Mouse (Mus musculus): ENCODE measurements around the gene Hs3st3b1. TPM values are rescaled to one million over a fixed set of nuclear protein-coding genes. Genes with fewer than 3 reads are reported as not detected.

Gene Hs3st3b1
- polyA plus RNA-seq, 1 experiment from 2014 or later, result 5.3 TPM

DNA sequence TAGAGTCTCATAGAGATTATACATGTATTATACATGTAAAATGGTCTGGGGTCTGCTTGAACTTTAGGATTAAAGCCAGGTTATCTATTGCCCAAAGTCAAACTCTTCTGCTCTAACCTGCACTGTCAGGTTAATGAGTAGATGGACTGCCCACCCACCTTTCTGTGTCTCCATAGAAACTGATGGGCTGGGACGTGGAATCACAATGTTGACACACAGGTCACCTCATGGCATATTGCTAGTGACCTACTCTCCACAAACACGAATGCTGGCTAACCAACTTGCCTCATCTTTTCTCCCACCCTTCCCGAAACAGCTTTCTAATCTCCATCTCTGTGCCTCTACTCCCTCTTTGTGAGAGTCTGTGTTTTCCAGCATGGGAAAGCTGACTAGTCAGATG lies 38.7 kb downstream of the Hs3st3b1 start:
- WGBS, result 78% methylated on average over 3 of the region's 3 CpGs

DNA sequence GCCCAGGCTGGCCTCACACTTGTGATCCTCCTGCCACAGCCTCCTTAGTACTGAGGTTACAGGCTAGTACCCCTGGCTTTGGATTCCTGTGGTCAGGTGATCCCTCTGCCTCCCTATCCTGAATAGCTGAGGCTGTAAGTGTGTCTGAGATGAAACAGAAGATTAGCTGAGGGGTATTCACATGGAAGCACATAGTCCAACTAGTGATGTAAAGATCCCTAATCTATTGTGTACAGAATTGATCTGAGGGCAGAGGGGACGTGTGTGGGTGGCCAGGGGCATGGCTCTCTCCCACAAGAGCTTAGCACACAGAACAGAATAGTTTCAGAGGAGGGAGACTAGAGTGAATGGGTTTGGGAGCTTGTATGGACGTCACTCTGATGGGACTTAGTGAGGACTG lies 41.8 kb downstream of the Hs3st3b1 start:
- no peaks in the 10 kb centered on the region for H3K27me3 ChIP-seq (replicated peaks; ENCODE audit: control insufficient read depth, insufficient read depth, low read length)
- no peak overlapping the region for H3K9ac ChIP-seq (ENCODE audit: low read length)
- WGBS, result 64% methylated on average over 2 of the region's 2 CpGs
- H3K4me2 ChIP-seq (ENCODE audit: low read length), result no peak overlapping the region
- no peak overlapping the region for H3K27ac ChIP-seq (ENCODE audit: low read depth)
- DNase-seq (ENCODE audit: low spot score), result no peak
- H3K4me1 ChIP-seq (replicated peaks; ENCODE audit: control insufficient read depth, insufficient read depth, low read length), result no peaks in the 10 kb centered on the region
- H3K36me3 ChIP-seq (ENCODE audit: control insufficient read depth, insufficient read depth, low read length), result no peaks in the 10 kb centered on the region
- H3K4me3 ChIP-seq (ENCODE audit: low read depth, low read length), result no peak overlapping the region
- no peaks in the 10 kb centered on the region for H3K9me3 ChIP-seq (ENCODE audit: control insufficient read depth, low read length)
- no peak for ATAC-seq (replicated peaks; ENCODE audit: low FRiP score, low TSS enrichment, low read depth)

More for the DNA sequence above, 38.7 kb downstream of the Hs3st3b1 start:
- H3K36me3 ChIP-seq (ENCODE audit: control insufficient read depth, insufficient read depth, low read length), result no peaks in the 10 kb centered on the region; the same call in 1 of the 2 replicates
- no peaks in the 10 kb centered on the region for H3K4me1 ChIP-seq (replicated peaks; ENCODE audit: control insufficient read depth, insufficient read depth, low read length)
- no peaks in the 10 kb centered on the region for H3K27me3 ChIP-seq (replicated peaks; ENCODE audit: control insufficient read depth, insufficient read depth, low read length)
- DNase-seq (ENCODE audit: low spot score) (no peak), ATAC-seq (replicated peaks; ENCODE audit: low FRiP score, low TSS enrichment, low read depth) (no peak)
- no peak overlapping the region for H3K4me2 ChIP-seq (ENCODE audit: low read length)
- no peak overlapping the region for H3K4me3 ChIP-seq (ENCODE audit: low read depth, low read length)
- no peaks in the 10 kb centered on the region for H3K9me3 ChIP-seq (ENCODE audit: control insufficient read depth, low read length)
- no peak overlapping the region for H3K9ac ChIP-seq (ENCODE audit: low read length)
- no peak overlapping the region for H3K27ac ChIP-seq (ENCODE audit: low read depth)

DNA sequence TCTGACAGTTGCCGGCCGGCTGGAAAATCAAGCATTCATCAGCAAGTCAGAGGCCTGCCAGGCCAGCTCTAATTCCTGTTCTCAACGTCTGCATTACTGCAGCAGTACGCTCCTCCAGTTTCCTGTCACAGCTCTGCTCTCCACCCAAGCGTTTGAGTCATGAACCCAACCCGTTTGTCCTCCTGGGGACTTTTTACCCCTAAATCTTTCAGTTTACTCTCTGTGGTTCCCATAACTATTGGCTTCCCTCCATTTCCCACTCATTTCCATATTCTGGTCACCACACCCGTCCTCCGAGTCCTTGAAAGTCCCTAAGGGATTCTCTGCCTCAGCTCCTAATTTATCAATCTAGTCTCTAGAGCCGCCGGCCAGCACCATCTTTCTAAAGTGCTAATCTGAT lies 42.8 kb downstream of the Hs3st3b1 start:
- DNase-seq (ENCODE audit: low spot score) (no peak), ATAC-seq (replicated peaks; ENCODE audit: low FRiP score, low TSS enrichment, low read depth) (no peak)
- Histone ChIP-seq H3K27ac (ENCODE audit: low read depth) (no peak overlapping the region), H3K27me3 (replicated peaks; ENCODE audit: control insufficient read depth, insufficient read depth, low read length) (no peaks in the 10 kb centered on the region), H3K4me2 (ENCODE audit: low read length) (no peak overlapping the region), H3K9ac (ENCODE audit: low read length) (no peak overlapping the region), H3K9me3 (ENCODE audit: control insufficient read depth, low read length) (no peaks in the 10 kb centered on the region), H3K4me3 (ENCODE audit: low read depth, low read length) (no peak overlapping the region), H3K36me3 (ENCODE audit: control insufficient read depth, insufficient read depth, low read length) (no peaks in the 10 kb centered on the region), H3K4me1 (replicated peaks; ENCODE audit: control insufficient read depth, insufficient read depth, low read length) (no peaks in the 10 kb centered on the region)
- 55% methylated on average over 10 of the region's 10 CpGs for WGBS

DNA sequence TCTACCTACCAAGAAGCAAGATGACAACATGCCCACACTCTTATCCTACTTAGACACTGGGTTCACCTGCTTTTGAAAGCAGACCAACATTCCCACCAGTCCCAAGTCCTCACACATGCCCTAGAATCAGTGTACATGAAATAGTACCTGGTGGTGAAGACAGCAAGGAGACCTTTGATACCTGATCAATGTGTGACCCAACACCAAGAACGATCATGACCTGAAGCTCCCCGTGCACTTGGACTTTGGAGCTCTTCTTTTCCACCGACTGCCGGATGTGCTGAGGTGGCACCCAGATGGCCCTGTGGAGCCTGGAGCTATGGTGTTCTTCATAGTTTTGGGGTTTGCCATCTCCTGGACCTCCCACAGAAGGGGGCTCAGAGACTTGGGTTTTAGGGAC lies 43.5 kb downstream of the Hs3st3b1 start:
- Histone ChIP-seq H3K9ac (ENCODE audit: low read length) (no peak overlapping the region), H3K4me3 (ENCODE audit: low read depth, low read length) (no peak overlapping the region), H3K4me2 (ENCODE audit: low read length) (no peak overlapping the region), H3K36me3 (ENCODE audit: control insufficient read depth, insufficient read depth, low read length) (no peaks in the 10 kb centered on the region), H3K27me3 (replicated peaks; ENCODE audit: control insufficient read depth, insufficient read depth, low read length) (no peaks in the 10 kb centered on the region), H3K27ac (ENCODE audit: low read depth) (no peak overlapping the region), H3K4me1 (replicated peaks; ENCODE audit: control insufficient read depth, insufficient read depth, low read length) (no peaks in the 10 kb centered on the region), H3K9me3 (ENCODE audit: control insufficient read depth, low read length) (no peaks in the 10 kb centered on the region)
- 88% methylated on average over 4 of the region's 4 CpGs for WGBS
- ATAC-seq (replicated peaks; ENCODE audit: low FRiP score, low TSS enrichment, low read depth) (no peak), DNase-seq (ENCODE audit: low spot score) (no peak)

DNA sequence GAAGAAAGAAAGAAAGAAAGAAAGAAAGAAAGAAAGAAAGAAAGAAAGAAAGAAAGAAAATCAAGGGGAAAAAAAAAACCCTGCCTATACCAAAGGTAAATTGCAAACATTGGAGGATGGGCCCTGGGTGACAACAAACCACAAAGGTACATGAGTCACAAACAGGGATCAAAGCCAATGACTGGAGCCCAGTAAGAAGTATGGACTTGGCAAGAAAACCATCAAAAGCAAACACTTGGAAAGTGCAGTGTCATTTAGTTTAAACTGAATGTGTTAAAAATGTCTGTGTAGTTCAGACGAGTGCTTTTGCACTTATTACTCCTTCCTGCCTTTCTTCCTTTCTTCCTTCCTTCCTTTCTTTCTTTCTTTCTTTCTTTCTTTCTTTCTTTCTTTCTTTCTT lies 59.3 kb downstream of the Hs3st3b1 start:
- Histone ChIP-seq H3K36me3 (ENCODE audit: control insufficient read depth, insufficient read depth, low read length) (no peaks in the 10 kb centered on the region), H3K27ac (ENCODE audit: low read depth) (no peak overlapping the region), H3K9me3 (ENCODE audit: control insufficient read depth, low read length) (no peaks in the 10 kb centered on the region), H3K4me2 (ENCODE audit: low read length) (no peak overlapping the region), H3K27me3 (replicated peaks; ENCODE audit: control insufficient read depth, insufficient read depth, low read length) (no peaks in the 10 kb centered on the region), H3K9ac (ENCODE audit: low read length) (no peak overlapping the region), H3K4me3 (ENCODE audit: low read depth, low read length) (no peak overlapping the region), H3K4me1 (replicated peaks; ENCODE audit: control insufficient read depth, insufficient read depth, low read length) (no peaks in the 10 kb centered on the region)
- ATAC-seq (replicated peaks; ENCODE audit: low FRiP score, low TSS enrichment, low read depth) (no peak), DNase-seq (ENCODE audit: low spot score) (no peak)
- WGBS, result 32% methylated on average over 1 of the region's 1 CpGs

DNA sequence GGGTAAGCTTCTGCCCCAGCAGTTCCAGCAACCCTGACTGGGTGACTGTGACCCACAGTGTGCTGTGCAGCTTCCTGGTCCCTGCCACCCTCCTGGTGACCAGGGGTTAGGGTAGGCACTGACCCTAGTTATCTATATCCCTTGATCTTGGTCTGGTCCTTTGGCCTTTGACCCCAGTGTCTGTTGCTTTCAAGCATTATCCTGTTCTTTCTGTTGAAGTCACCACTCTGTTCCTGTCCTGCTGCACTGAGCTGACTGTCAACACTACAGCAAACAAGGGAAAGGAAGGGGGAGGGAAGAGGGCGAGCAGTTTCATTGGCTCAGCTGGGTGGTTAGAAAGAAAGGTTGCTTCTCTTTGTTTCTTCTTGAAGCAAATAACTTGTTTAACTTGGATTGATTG lies 60.1 kb downstream of the Hs3st3b1 start:
- H3K27ac ChIP-seq (ENCODE audit: low read depth), result no peak overlapping the region
- no peaks in the 10 kb centered on the region for H3K27me3 ChIP-seq (replicated peaks; ENCODE audit: control insufficient read depth, insufficient read depth, low read length)
- H3K36me3 ChIP-seq (ENCODE audit: control insufficient read depth, insufficient read depth, low read length), result no peaks in the 10 kb centered on the region
- DNase-seq (ENCODE audit: low spot score) (no peak), ATAC-seq (replicated peaks; ENCODE audit: low FRiP score, low TSS enrichment, low read depth) (no peak)
- no peak overlapping the region for H3K4me3 ChIP-seq (ENCODE audit: low read depth, low read length)
- no peaks in the 10 kb centered on the region for H3K4me1 ChIP-seq (replicated peaks; ENCODE audit: control insufficient read depth, insufficient read depth, low read length)
- no peak overlapping the region for H3K9ac ChIP-seq (ENCODE audit: low read length)
- WGBS, result 34% methylated on average over 1 of the region's 1 CpGs
- H3K9me3 ChIP-seq (ENCODE audit: control insufficient read depth, low read length), result no peaks in the 10 kb centered on the region
- H3K4me2 ChIP-seq (ENCODE audit: low read length), result no peak overlapping the region

DNA sequence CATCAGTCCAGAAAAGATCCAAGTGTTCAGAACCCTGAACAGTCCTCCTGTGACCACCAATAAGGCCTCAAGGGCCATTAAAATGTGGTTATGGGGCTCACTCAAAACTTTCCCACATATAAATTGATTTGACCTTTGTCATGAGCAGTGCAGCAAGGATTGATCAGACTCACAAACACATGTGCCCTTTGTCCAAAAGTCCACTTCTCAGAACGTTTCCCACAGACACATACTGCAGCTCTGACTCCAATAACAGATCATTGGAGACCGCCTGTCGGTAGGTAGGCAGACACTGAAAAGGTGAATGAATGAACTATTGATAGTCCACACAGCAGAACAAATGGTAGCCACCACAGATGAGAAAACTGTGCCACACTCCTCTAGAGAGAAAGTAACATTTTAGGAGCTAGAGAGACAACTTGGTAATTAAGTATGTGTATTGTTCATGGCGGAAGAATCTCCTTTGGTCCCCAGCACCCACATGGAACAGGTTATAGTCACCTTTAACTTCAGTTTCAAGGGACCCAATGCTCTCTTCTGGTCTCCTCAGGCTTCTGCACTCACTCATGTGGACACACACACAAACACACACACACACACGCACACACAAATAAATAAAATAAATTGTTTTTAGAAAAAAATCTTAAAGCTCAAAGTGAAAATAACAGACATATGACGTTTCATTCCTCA lies 70.9 kb downstream of the Hs3st3b1 start:
- no peaks in the 10 kb centered on the region for H3K27me3 ChIP-seq (replicated peaks; ENCODE audit: control insufficient read depth, insufficient read depth, low read length)
- no peaks in the 10 kb centered on the region for H3K9me3 ChIP-seq (ENCODE audit: control insufficient read depth, low read length)
- no peak overlapping the region for H3K9ac ChIP-seq (ENCODE audit: low read length)
- H3K4me1 ChIP-seq (replicated peaks; ENCODE audit: control insufficient read depth, insufficient read depth, low read length), result no peaks in the 10 kb centered on the region
- ATAC-seq (replicated peaks; ENCODE audit: low FRiP score, low TSS enrichment, low read depth) (no peak), DNase-seq (ENCODE audit: low spot score) (peak; percentile 16)
- no peak overlapping the region for H3K4me3 ChIP-seq (ENCODE audit: low read depth, low read length)
- WGBS, result 79% methylated on average over 6 of the region's 6 CpGs
- H3K27ac ChIP-seq (ENCODE audit: low read depth), result no peak overlapping the region
- H3K36me3 ChIP-seq (ENCODE audit: control insufficient read depth, insufficient read depth, low read length), result no peaks in the 10 kb centered on the region
- H3K4me2 ChIP-seq (ENCODE audit: low read length), result no peak overlapping the region

DNA sequence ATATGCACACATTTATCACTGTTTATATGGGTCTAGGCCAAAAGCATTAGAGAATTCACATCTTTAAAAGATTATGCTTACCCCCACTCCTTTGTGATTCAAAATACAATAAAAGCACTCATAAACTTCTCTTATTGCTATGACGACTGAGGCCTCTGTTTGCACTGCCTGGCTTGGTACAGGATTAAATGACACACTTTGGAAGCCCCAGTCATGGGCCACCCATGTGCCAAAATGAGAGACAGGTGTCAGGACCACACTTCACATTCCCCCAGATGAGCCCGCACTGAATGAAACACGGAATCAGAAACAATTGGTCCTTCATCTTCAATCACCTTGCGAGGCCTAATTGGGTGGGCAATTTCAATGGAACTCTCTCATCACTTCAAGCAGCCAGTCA lies 71.8 kb downstream of the Hs3st3b1 start:
- Histone ChIP-seq H3K36me3 (ENCODE audit: control insufficient read depth, insufficient read depth, low read length) (no peaks in the 10 kb centered on the region), H3K4me3 (ENCODE audit: low read depth, low read length) (no peak overlapping the region), H3K9me3 (ENCODE audit: control insufficient read depth, low read length) (no peaks in the 10 kb centered on the region), H3K4me1 (replicated peaks; ENCODE audit: control insufficient read depth, insufficient read depth, low read length) (no peaks in the 10 kb centered on the region), H3K27ac (ENCODE audit: low read depth) (no peak overlapping the region), H3K4me2 (ENCODE audit: low read length) (no peak overlapping the region), H3K27me3 (replicated peaks; ENCODE audit: control insufficient read depth, insufficient read depth, low read length) (no peaks in the 10 kb centered on the region), H3K9ac (ENCODE audit: low read length) (no peak overlapping the region)
- peak; percentile 47 for DNase-seq (ENCODE audit: low spot score)
- WGBS, result 81% methylated on average over 4 of the region's 4 CpGs
- no peak for ATAC-seq (replicated peaks; ENCODE audit: low FRiP score, low TSS enrichment, low read depth)

DNA sequence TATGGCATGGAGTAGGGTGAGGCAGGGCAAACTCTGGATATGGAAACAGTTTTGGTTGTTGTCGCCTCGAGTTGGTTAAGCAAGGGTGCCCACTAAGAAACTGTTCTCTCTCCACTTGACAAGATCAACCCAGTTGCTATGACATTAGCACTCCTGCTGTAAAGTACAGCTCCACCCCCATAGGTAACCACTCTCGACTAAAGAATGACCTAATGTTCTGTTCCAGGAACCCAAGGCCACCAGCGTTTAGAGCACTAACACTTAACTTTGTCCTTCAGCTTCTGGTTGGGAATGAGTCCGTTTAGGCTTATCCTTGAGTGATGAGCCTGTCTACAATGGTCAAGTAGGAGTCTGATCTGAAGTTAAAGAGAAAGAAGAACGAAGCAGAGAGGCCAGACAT lies 76.7 kb downstream of the Hs3st3b1 start:
- ATAC-seq (replicated peaks; ENCODE audit: low FRiP score, low TSS enrichment, low read depth), result no peak
- Histone ChIP-seq H3K36me3 (ENCODE audit: control insufficient read depth, insufficient read depth, low read length) (no peaks in the 10 kb centered on the region), H3K4me1 (replicated peaks; ENCODE audit: control insufficient read depth, insufficient read depth, low read length) (no peaks in the 10 kb centered on the region), H3K27me3 (replicated peaks; ENCODE audit: control insufficient read depth, insufficient read depth, low read length) (no peaks in the 10 kb centered on the region), H3K9ac (ENCODE audit: low read length) (no peak overlapping the region), H3K9me3 (ENCODE audit: control insufficient read depth, low read length) (no peaks in the 10 kb centered on the region), H3K4me3 (ENCODE audit: low read depth, low read length) (no peak overlapping the region), H3K4me2 (ENCODE audit: low read length) (no peak overlapping the region), H3K27ac (ENCODE audit: low read depth) (no peak overlapping the region)
- DNase-seq (ENCODE audit: low spot score), result no peak
- WGBS, result 74% methylated on average over 6 of the region's 6 CpGs

Data from intestine, embryonic 14.5 days (tissue).